Mouse (Mus musculus) hindbrain, embryonic 15.5 days (tissue): Measurements from ENCODE around the gene Arl5b. TPM values are rescaled to one million over a fixed set of nuclear protein-coding genes. Genes with fewer than 3 reads are reported as not detected.
A peak's percentile ranks its signal among the peaks of the same experiment; 100 is the strongest.

Experiments
- ATAC-seq: fragments of 200-750 bp; cut with Nextera tagmentation; 2 replicates; pipeline ENCODE4 v1.8.0; 2017; ENCODE audit warnings: low read depth, moderate number of reproducible peaks, moderate TSS enrichment; ENCODE audit not compliant: low FRiP score
- H3K27ac ChIP-seq: fragments of 300-500 bp; sonication (generic); replicated peaks from 2 replicates; pipeline ENCODE4 v1.5.1; 2015; ENCODE audit warnings: mild to moderate bottlenecking, inconsistent platforms
- H3K27me3 ChIP-seq: fragments of 300-500 bp; sonication (generic); 2 replicates; pipeline ENCODE4 v1.6.1; 2015; ENCODE audit warnings: control low read depth, inconsistent platforms
- H3K36me3 ChIP-seq: fragments of 300-500 bp; sonication (generic); 2 replicates; pipeline ENCODE4 v1.6.1; 2015; ENCODE audit warnings: control low read depth, inconsistent platforms
- H3K4me1 ChIP-seq: fragments of 300-500 bp; sonication (generic); replicated peaks from 2 replicates; pipeline ENCODE4 v1.6.1; 2015; ENCODE audit warnings: control low read depth, inconsistent platforms
- H3K4me2 ChIP-seq: fragments of 300-500 bp; sonication (generic); 2 replicates; pipeline ENCODE4 v1.6.1; 2015; ENCODE audit warnings: moderate library complexity, mild to moderate bottlenecking, inconsistent platforms
- H3K4me3 ChIP-seq: fragments of 300-500 bp; sonication (generic); 2 replicates; pipeline ENCODE4 v1.5.1; 2015; ENCODE audit warnings: mild to moderate bottlenecking, inconsistent platforms
- H3K9ac ChIP-seq: fragments of 300-500 bp; sonication (generic); 2 replicates; pipeline ENCODE4 v1.6.1; 2015; ENCODE audit warnings: inconsistent platforms
- H3K9me3 ChIP-seq: fragments of 300-500 bp; sonication (generic); 2 replicates; pipeline ENCODE4 v1.6.1; 2016; ENCODE audit warnings: control low read depth, inconsistent platforms
- WGBS: fragments of 180-500 bp; shearing (Covaris S2); methylation state at CpG from one replicate; pipeline ENCODE4 v1.1.7; 2015; 5-methylcytosine and 5-hydroxymethylcytosine counted together
- polyA plus RNA-seq: library from polyadenylated mRNA; unstranded; fragments of >200 nt; fragmentation: Nextera tagmentation; extraction: Ambion mirVana; gene quantifications from 2 replicates; pipeline ENCODE4 v1.2.1, GENCODE M21; 2015

Arl5b gene
- 31.2 and 32.3 TPM in 2 replicates for polyA plus RNA-seq

GRCm38 (mm10) chr2:15049117-15049873 lies at the start of gene Arl5b:
TSS of gene Arl5b (plus strand) at chr2:15049395.
- ATAC-seq: peak; percentile 98
- peak within 1 kb of the TSS; percentile 65 for H3K9ac ChIP-seq
- peak within 1 kb of the TSS; percentile 73 for H3K27ac ChIP-seq
- H3K27me3 ChIP-seq: no peaks in the 10 kb centered on the region
- peak within 1 kb of the TSS; percentile 71 for H3K4me3 ChIP-seq
- WGBS: 9% methylated on average over 20 of the region's 20 CpGs
- H3K36me3 ChIP-seq: no peaks in the 10 kb centered on the region
- H3K9me3 ChIP-seq: no peaks in the 10 kb centered on the region
- H3K4me2 ChIP-seq: peak within 1 kb of the TSS; percentile 63
- peaks cover 22% of the 10 kb centered on the region for H3K4me1 ChIP-seq

GRCm38 (mm10) chr2:15007531-15007930 lies 41.7 kb upstream of the Arl5b start:
- Histone ChIP-seq H3K27me3 (no peaks in the 10 kb centered on the region), H3K27ac (no peak overlapping the region), H3K9me3 (no peaks in the 10 kb centered on the region), H3K4me2 (no peak overlapping the region), H3K4me3 (no peak overlapping the region), H3K4me1 (no peaks in the 10 kb centered on the region), H3K9ac (no peak overlapping the region), H3K36me3 (peaks cover 25% of the 10 kb centered on the region)
- ATAC-seq: no peak
- WGBS: 69% methylated on average over 3 of the region's 3 CpGs

DNA sequence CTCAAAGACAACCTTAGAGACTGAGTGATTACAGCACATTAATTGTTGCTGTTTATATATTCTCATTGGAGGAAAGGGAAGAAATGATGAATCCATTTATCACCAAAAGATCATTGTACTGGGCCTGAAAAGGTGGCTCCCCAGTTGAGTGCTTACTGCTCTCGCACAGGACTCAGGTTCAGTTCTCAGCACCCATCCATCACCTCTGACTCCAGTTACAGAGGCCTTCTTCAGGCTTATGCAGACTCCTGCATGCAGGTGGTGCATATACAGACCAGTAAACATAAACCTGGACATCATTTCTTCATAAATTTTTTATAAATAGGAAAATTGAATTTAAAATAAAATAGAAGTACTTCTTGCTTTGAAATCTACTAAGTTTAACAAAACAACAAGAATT lies 41.1 kb upstream of the Arl5b start:
- Histone ChIP-seq H3K9me3 (no peaks in the 10 kb centered on the region), H3K27me3 (no peaks in the 10 kb centered on the region), H3K4me1 (no peaks in the 10 kb centered on the region), H3K4me2 (no peak overlapping the region), H3K4me3 (no peak overlapping the region), H3K27ac (no peak overlapping the region), H3K36me3 (peaks cover 25% of the 10 kb centered on the region), H3K9ac (no peak overlapping the region)
- WGBS: 83% methylated on average over 1 of the region's 1 CpGs
- no peak for ATAC-seq

GRCm38 (mm10) chr2:15026817-15027216 lies 22.4 kb upstream of the Arl5b start:
- H3K4me3 ChIP-seq: no peak overlapping the region
- H3K9ac ChIP-seq: no peak overlapping the region
- H3K4me2 ChIP-seq: no peak overlapping the region
- no peaks in the 10 kb centered on the region for H3K9me3 ChIP-seq
- 95% methylated on average over 3 of the region's 3 CpGs for WGBS
- no peaks in the 10 kb centered on the region for H3K27me3 ChIP-seq
- no peak overlapping the region for H3K27ac ChIP-seq
- no peaks in the 10 kb centered on the region for H3K4me1 ChIP-seq
- H3K36me3 ChIP-seq: peaks cover 12% of the 10 kb centered on the region; the same call in 1 of the 2 replicates
- ATAC-seq: no peak

GRCm38 (mm10) chr2:15027816-15028215 lies 21.4 kb upstream of the Arl5b start:
- no peaks in the 10 kb centered on the region for H3K27me3 ChIP-seq
- H3K4me3 ChIP-seq: no peak overlapping the region
- no peak overlapping the region for H3K4me2 ChIP-seq
- H3K9me3 ChIP-seq: no peaks in the 10 kb centered on the region
- peaks cover 12% of the 10 kb centered on the region; the same call in 1 of the 2 replicates for H3K36me3 ChIP-seq
- no peak overlapping the region for H3K9ac ChIP-seq
- ATAC-seq: no peak
- H3K4me1 ChIP-seq: no peaks in the 10 kb centered on the region
- no peak overlapping the region for H3K27ac ChIP-seq
- 69% methylated on average over 1 of the region's 1 CpGs for WGBS

- H3K36me3 ChIP-seq: peaks cover 7% of the 10 kb centered on the region
- no peak overlapping the region for H3K27ac ChIP-seq
- WGBS: 91% methylated on average over 6 of the region's 6 CpGs
- H3K4me2 ChIP-seq: no peak overlapping the region
- no peak overlapping the region for H3K4me3 ChIP-seq
- H3K27me3 ChIP-seq: no peaks in the 10 kb centered on the region
- no peak overlapping the region for H3K9ac ChIP-seq
- no peaks in the 10 kb centered on the region for H3K4me1 ChIP-seq
- no peak for ATAC-seq
- no peaks in the 10 kb centered on the region for H3K9me3 ChIP-seq
Measured at GRCm38 (mm10) chr2:15038705-15039104, 10.5 kb upstream of the Arl5b start.

- Histone ChIP-seq H3K4me3 (no peak overlapping the region), H3K27ac (no peak overlapping the region), H3K9ac (no peak overlapping the region), H3K9me3 (no peaks in the 10 kb centered on the region), H3K4me2 (no peak overlapping the region), H3K36me3 (peaks cover 7% of the 10 kb centered on the region), H3K4me1 (no peaks in the 10 kb centered on the region), H3K27me3 (no peaks in the 10 kb centered on the region)
- ATAC-seq: no peak
- 55% methylated on average over 5 of the region's 5 CpGs for WGBS
Measured at GRCm38 (mm10) chr2:15040326-15040725, 8.9 kb upstream of the Arl5b start.

GRCm38 (mm10) chr2:15054496-15054895 lies 5.3 kb downstream of the Arl5b start:
- H3K27ac ChIP-seq: peak overlapping the region; percentile 94
- ATAC-seq: no peak
- peaks cover 37% of the 10 kb centered on the region for H3K4me1 ChIP-seq
- peak overlapping the region; percentile 70 for H3K4me3 ChIP-seq
- no peaks in the 10 kb centered on the region for H3K36me3 ChIP-seq
- no peaks in the 10 kb centered on the region for H3K9me3 ChIP-seq
- H3K4me2 ChIP-seq: peak overlapping the region; percentile 55
- no peaks in the 10 kb centered on the region for H3K27me3 ChIP-seq
- 27% methylated on average over 10 of the region's 10 CpGs for WGBS
- peak overlapping the region; percentile 69 for H3K9ac ChIP-seq

DNA sequence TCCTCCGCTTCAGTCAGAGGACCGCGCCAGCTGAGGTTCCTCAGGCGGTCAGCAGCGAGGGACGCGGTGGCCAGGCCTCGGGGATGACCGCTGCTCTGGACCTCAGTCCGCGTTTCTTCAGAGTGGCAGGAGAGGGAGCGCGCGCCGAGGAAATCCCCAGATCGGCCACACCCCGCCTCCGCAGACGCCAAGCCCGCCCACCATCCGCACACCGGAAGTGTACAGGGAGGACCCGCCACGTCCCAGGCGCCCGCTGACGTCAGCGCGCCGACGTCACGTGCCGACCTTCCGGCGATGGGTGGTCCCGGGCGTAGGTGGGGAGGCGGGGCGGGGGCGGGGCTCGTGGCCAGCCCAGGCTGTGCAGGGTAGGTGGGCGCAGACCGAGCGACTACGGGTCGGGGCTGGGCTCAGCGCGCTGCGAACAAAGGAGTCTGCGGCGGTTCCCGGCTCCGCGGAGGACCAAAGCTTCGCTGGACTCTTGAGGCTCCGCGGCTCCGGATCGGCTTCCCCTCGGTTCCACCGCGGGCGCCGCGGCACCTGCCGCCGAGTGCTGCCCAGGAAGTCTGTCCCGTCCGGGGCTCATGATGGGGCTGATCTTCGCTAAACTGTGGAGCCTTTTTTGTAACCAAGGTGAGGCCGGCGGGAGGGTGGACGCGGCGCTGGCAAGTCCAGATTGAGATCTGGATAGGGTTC lies 5.9 kb downstream of the Arl5b start, which contains the start of gene Nsun6:
Gene Nsun6, minus strand, starts transcription at position 125 of the 693 bp plus-strand sequence.
- Histone ChIP-seq H3K9me3 (no peaks in the 10 kb centered on the region), H3K27me3 (no peaks in the 10 kb centered on the region), H3K9ac (peak within 1 kb of the TSS; percentile 87), H3K4me1 (peaks cover 33% of the 10 kb centered on the region), H3K4me2 (peak within 1 kb of the TSS; percentile 71), H3K27ac (peak within 1 kb of the TSS; percentile 94), H3K4me3 (peak within 1 kb of the TSS; percentile 70), H3K36me3 (no peaks in the 10 kb centered on the region)
- WGBS: under 1% methylated on average over 60 of the region's 75 CpGs
- peak; percentile 100 for ATAC-seq

- H3K27ac ChIP-seq: peak overlapping the region; percentile 94
- no peaks in the 10 kb centered on the region for H3K36me3 ChIP-seq
- H3K4me1 ChIP-seq: peaks cover 33% of the 10 kb centered on the region
- ATAC-seq: no peak
- WGBS: under 1% methylated on average over 15 of the region's 15 CpGs
- no peaks in the 10 kb centered on the region for H3K9me3 ChIP-seq
- H3K4me2 ChIP-seq: peak overlapping the region; percentile 71
- H3K4me3 ChIP-seq: peak overlapping the region; percentile 70
- H3K9ac ChIP-seq: peak overlapping the region; percentile 87
- H3K27me3 ChIP-seq: no peaks in the 10 kb centered on the region
Measured at GRCm38 (mm10) chr2:15055741-15056151, 6.6 kb downstream of the Arl5b start.

GRCm38 (mm10) chr2:15058227-15058626 lies 9.0 kb downstream of the Arl5b start:
- peaks cover 33% of the 10 kb centered on the region for H3K4me1 ChIP-seq
- 0 out of 2 replicates have a peak overlapping the region, but pooled peaks have one; percentile 71 for H3K4me2 ChIP-seq
- 84% methylated on average over 5 of the region's 5 CpGs for WGBS

GRCm38 (mm10) chr2:15060856-15061255 lies 11.7 kb downstream of the Arl5b start:
- no peak overlapping the region for H3K27ac ChIP-seq
- ATAC-seq: no peak
- 86% methylated on average over 3 of the region's 3 CpGs for WGBS
- H3K4me1 ChIP-seq: peaks cover 38% of the 10 kb centered on the region
- no peak overlapping the region for H3K4me2 ChIP-seq
- no peaks in the 10 kb centered on the region for H3K27me3 ChIP-seq
- no peak overlapping the region for H3K4me3 ChIP-seq
- no peaks in the 10 kb centered on the region for H3K9me3 ChIP-seq
- H3K36me3 ChIP-seq: no peaks in the 10 kb centered on the region
- no peak overlapping the region for H3K9ac ChIP-seq

More at GRCm38 (mm10) chr2:15058227-15058626, 9.0 kb downstream of the Arl5b start:
- H3K27ac ChIP-seq: no peak overlapping the region
- no peaks in the 10 kb centered on the region for H3K36me3 ChIP-seq
- ATAC-seq: no peak
- no peaks in the 10 kb centered on the region for H3K27me3 ChIP-seq
- H3K9ac ChIP-seq: no peak overlapping the region
- H3K4me3 ChIP-seq: no peak overlapping the region
- H3K9me3 ChIP-seq: no peaks in the 10 kb centered on the region
